Mouse (Mus musculus) ES-Bruce4 (cell line): ENCODE results near the gene Plcb1.

ENCODE experiments used
- EP300 ChIP-seq: IDR thresholded peaks from 2 replicates; pipeline ENCODE4 v1.6.1; 2011; ENCODE audit warnings: low read depth, low read length; ENCODE audit not compliant: insufficient read depth
- POLR2A ChIP-seq: IDR thresholded peaks from one replicate; pipeline ENCODE4 v1.8.1; 2011; ENCODE audit warnings: low read length; ENCODE audit not compliant: insufficient read depth

GRCm38 (mm10) chr2:135123057-135123456 lies 337.2 kb downstream of the Plcb1 start:
- TF ChIP-seq EP300: no peak
- no peak for TF ChIP-seq POLR2A
